Mouse (Mus musculus) monocyte, adult 2 months (primary cell): ENCODE data around the gene Parp8.

Experiments used
- DNase-seq, 2 experiments: peaks; one replicate each; pipeline ENCODE4 v3.0.0; 2022; ENCODE audit warnings: low spot score in 2 of 2, low read depth in 1 of 2

The Parp8 gene

GRCm38 (mm10) chr13:117025226-117026067 lies at the start of gene Parp8:
Gene Parp8, minus strand, starts transcription at chr13:117025537.
- DNase-seq: no peak

- no peak for DNase-seq
Observed at GRCm38 (mm10) chr13:117062628-117063315, 37.4 kb upstream of the Parp8 start.

- no peak for DNase-seq
Observed at GRCm38 (mm10) chr13:117056466-117056865, 31.1 kb upstream of the Parp8 start.

- no peak for DNase-seq
Observed at GRCm38 (mm10) chr13:117054811-117055496, 29.6 kb upstream of the Parp8 start.

GRCm38 (mm10) chr13:117052748-117053147 lies 27.4 kb upstream of the Parp8 start:
- DNase-seq: no peak

- peak; percentile 23 to 34 for DNase-seq
Observed at GRCm38 (mm10) chr13:117048541-117048971, 23.2 kb upstream of the Parp8 start.

GRCm38 (mm10) chr13:117043567-117043966 lies 18.2 kb upstream of the Parp8 start:
- no peak for DNase-seq

GRCm38 (mm10) chr13:117041021-117041420 lies 15.7 kb upstream of the Parp8 start:
- no peak for DNase-seq

- DNase-seq: peak; percentile 24 to 52
Observed at GRCm38 (mm10) chr13:117036277-117036676, 10.9 kb upstream of the Parp8 start.

GRCm38 (mm10) chr13:117035121-117035520 lies 9.8 kb upstream of the Parp8 start:
- DNase-seq: no peak

GRCm38 (mm10) chr13:117034676-117035075 lies 9.3 kb upstream of the Parp8 start:
- DNase-seq: no peak

GRCm38 (mm10) chr13:117033676-117034308 lies 8.5 kb upstream of the Parp8 start:
- DNase-seq: peak; percentile 40 to 45

GRCm38 (mm10) chr13:117032402-117032801 lies 7.1 kb upstream of the Parp8 start:
- DNase-seq: no peak

GRCm38 (mm10) chr13:117031546-117031945 lies 6.2 kb upstream of the Parp8 start:
- no peak for DNase-seq

GRCm38 (mm10) chr13:117028221-117028620 lies 2.9 kb upstream of the Parp8 start:
- no peak for DNase-seq

- no peak for DNase-seq
Observed at GRCm38 (mm10) chr13:117027336-117027735, 2.0 kb upstream of the Parp8 start.

- no peak for DNase-seq
Observed at GRCm38 (mm10) chr13:117026276-117026780, 991 bp upstream of the Parp8 start.

GRCm38 (mm10) chr13:117024916-117025225 lies 466 bp downstream of the Parp8 start:
- no peak for DNase-seq

GRCm38 (mm10) chr13:117024127-117024915 lies 1.0 kb downstream of the Parp8 start:
- peak in 1 of 2 experiments; percentile 36 for DNase-seq

- no peak for DNase-seq
Observed at GRCm38 (mm10) chr13:117023346-117024050, 1.8 kb downstream of the Parp8 start.
